Mouse (Mus musculus): ENCODE data around the gene Defb36.

DNA sequence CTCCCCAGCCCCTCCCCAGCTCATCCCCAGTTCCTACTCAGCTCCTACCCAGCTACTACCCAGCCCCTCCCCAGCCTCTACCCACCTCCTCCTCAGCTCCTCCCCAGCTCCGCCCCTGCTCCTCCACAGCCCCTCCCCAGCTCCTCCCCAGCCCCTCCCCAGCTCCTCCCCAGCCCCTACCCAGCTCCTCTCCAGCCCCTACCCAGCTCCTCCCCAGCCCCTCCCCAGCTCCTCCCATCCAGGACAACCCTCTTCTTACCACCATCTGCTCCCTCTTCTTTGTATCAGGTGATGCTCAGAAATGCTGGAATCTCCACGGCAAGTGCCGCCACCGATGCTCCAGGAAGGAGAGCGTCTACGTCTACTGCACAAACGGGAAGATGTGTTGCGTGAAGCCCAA lies 8.1 kb downstream of the Defb36 start:
- TF ChIP-seq CTCF (IDR thresholded peaks at IDR 0.05; ENCODE audit: low read depth, low read length) = no peak
- TF ChIP-seq POLR2A (IDR thresholded peaks at IDR 0.05; ENCODE audit: insufficient read depth, low read length) = no peak

Data from ES-Bruce4 (cell line).